In the genomic region with DNA sequence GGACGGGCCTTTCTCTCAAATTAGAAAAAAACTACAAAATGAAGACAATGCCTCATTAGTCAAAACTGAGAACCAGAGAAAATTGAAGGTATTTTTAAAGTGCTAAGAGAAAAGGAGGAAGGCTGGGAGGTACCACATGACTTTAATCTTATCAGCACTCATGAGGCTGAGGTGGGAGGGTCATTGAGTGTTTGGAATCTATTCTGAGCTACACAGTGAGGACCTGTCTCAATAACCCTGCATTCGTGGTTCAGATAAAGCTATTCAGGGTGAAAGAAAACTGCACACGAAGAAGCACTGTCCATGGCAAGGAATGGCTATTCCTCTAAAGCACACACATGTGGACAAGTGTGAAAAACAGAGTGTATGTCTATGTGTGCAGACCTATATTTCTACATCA, we compare ENCODE assay signal across 26 mouse cellular contexts.
A peak's percentile ranks its signal among the peaks of the same experiment; 100 is the strongest.
DNase-seq lines count a peak whose midpoint lies in the region; ATAC-seq and TF ChIP-seq lines count a peak whose summit lies in the region.
"Had no signal": no experiment of that assay in that cellular context is flagged by ENCODE, and none has a peak within 500 bp of the region (broad histone marks: within the 10 kb centered on the region; RNA-seq: fewer than 3 reads in every experiment).

No protein-coding gene starts in this region.

- H3K27ac ChIP-seq in heart, embryonic 13.5 days (replicated peaks), result peak overlapping the region; percentile 61
- H3K27ac ChIP-seq in heart, postnatal 0 days (ENCODE audit: low read depth), result 0 out of 2 replicates have a peak overlapping the region, but pooled peaks have one; percentile 30
- H3K27ac ChIP-seq: embryonic facial prominence, embryonic 15.5 days; forebrain, embryonic 10.5 days; hindbrain, embryonic 12.5 days had no signal

- no peaks in the 10 kb centered on the region for H3K27me3 ChIP-seq in heart, embryonic 13.5 days (replicated peaks)
- H3K27me3 ChIP-seq in heart, postnatal 0 days (ENCODE audit: control insufficient read depth, insufficient read depth, low read length), result no peaks in the 10 kb centered on the region
- H3K27me3 ChIP-seq: embryonic facial prominence, embryonic 15.5 days; hindbrain, embryonic 12.5 days had no signal

- peak; percentile 83 for DNase-seq in heart, adult 11 months
- no peak for DNase-seq in heart, postnatal 4 days
- DNase-seq in heart, adult 9 months (ENCODE audit: low spot score in 2 of 2), result peak; percentile 7 to 32
- no peak for DNase-seq in heart, postnatal 0 days (ENCODE audit: low spot score)
- no peak for DNase-seq in retina, postnatal 1 day
- no peak for DNase-seq in layer of hippocampus, adult 9-11 months
- DNase-seq: adrenal gland, adult 8-10 months; adrenal gland, postnatal 36 days; B cell, adult 2 months; cerebellum, adult 11 months; cerebellum, adult 8-10 months; cerebellum, postnatal 14 days; embryo, embryonic 11 days; gastrocnemius, postnatal 36 days; kidney, adult 8-10 months had no signal

- no peak for TF ChIP-seq EP300 in heart, postnatal 0 days (IDR thresholded peaks at IDR 0.05; ENCODE audit: low read depth)

- H3K36me3 ChIP-seq in heart, embryonic 13.5 days, result no peaks in the 10 kb centered on the region
- H3K36me3 ChIP-seq in heart, postnatal 0 days (replicated peaks; ENCODE audit: control insufficient read depth, insufficient read depth, low read length), result no peaks in the 10 kb centered on the region
- H3K36me3 ChIP-seq: embryonic facial prominence, embryonic 15.5 days; forebrain, embryonic 10.5 days; G1E; hindbrain, embryonic 12.5 days had no signal

- H3K4me2 ChIP-seq in heart, embryonic 13.5 days, result no peak overlapping the region
- H3K4me2 ChIP-seq in heart, postnatal 0 days (ENCODE audit: low read depth, low read length), result no peak overlapping the region
- H3K4me2 ChIP-seq: embryonic facial prominence, embryonic 15.5 days; hindbrain, embryonic 12.5 days had no signal

- H3K9me3 ChIP-seq in heart, embryonic 13.5 days, result no peaks in the 10 kb centered on the region
- no peaks in the 10 kb centered on the region for H3K9me3 ChIP-seq in heart, postnatal 0 days (replicated peaks; ENCODE audit: control insufficient read depth, low read length)
- H3K9me3 ChIP-seq: embryonic facial prominence, embryonic 15.5 days; forebrain, embryonic 10.5 days; G1E; hindbrain, embryonic 12.5 days had no signal

- no peak for ATAC-seq in heart, embryonic 13.5 days (ENCODE audit: extremely low read depth, insufficient number of reproducible peaks, low FRiP score, low TSS enrichment)
- ATAC-seq in heart, postnatal 0 days (ENCODE audit: insufficient read depth, low read depth), result peak; percentile 53; the same call in 1 of the 2 replicates
- ATAC-seq: CD4-positive, CD25-positive, alpha-beta regulatory T cell, adult 4 months; forebrain, embryonic 14.5 days; hindbrain, embryonic 16.5 days; inflammation-experienced regulatory T-cells, adult 6 months; intestine, postnatal 0 days had no signal

- H3K4me3 ChIP-seq in heart, embryonic 13.5 days, result no peak overlapping the region
- H3K4me3 ChIP-seq in heart, postnatal 0 days (ENCODE audit: low read depth, low read length), result no peak overlapping the region
- H3K4me3 ChIP-seq: embryonic facial prominence, embryonic 15.5 days; erythroblast, embryonic 14.5 days; forebrain, embryonic 10.5 days; hindbrain, embryonic 12.5 days had no signal

- no peak overlapping the region for H3K9ac ChIP-seq in heart, embryonic 13.5 days
- H3K9ac ChIP-seq in heart, postnatal 0 days (replicated peaks; ENCODE audit: low read depth, low read length), result no peak overlapping the region
- H3K9ac ChIP-seq: embryonic facial prominence, embryonic 15.5 days; hindbrain, embryonic 12.5 days had no signal

- TF ChIP-seq CTCF in heart, postnatal 0 days (IDR thresholded peaks at IDR 0.05; ENCODE audit: low read depth), result no peak

- 21% methylated on average over 3 of the region's 3 CpGs for WGBS in heart, embryonic 13.5 days
- 18% methylated on average over 3 of the region's 3 CpGs for WGBS in heart, postnatal 0 days

- H3K4me1 ChIP-seq in heart, embryonic 13.5 days, result peaks cover 14% of the 10 kb centered on the region
- H3K4me1 ChIP-seq in heart, postnatal 0 days (ENCODE audit: control insufficient read depth, insufficient read depth), result 0 out of 2 replicates have a peak, but pooled peaks cover 3% of the 10 kb centered on the region
- H3K4me1 ChIP-seq: embryonic facial prominence, embryonic 15.5 days; forebrain, embryonic 10.5 days; hindbrain, embryonic 12.5 days had no signal

Comparison
In these comparisons a context has a peak if more than half of its experiments do, and no peak if none do; other contexts are left out.
1. DNase-seq: peak in heart, adult 11 months (single experiment) and heart, adult 9 months (2 of 2); none in heart, postnatal 4 days (single experiment), heart, postnatal 0 days (single experiment), retina, postnatal 1 day (single experiment) and layer of hippocampus, adult 9-11 months (single experiment).